Mouse (Mus musculus) frontal cortex, adult (tissue): Measurements from ENCODE around the gene Fkbp10.

Experiments
- ATAC-seq: cut with Nextera tagmentation; 2 replicates; pipeline ENCODE4 v1.9.2; 2017; ENCODE audit warnings: mild to moderate bottlenecking, moderate library complexity, mixed read lengths; ENCODE audit not compliant: low TSS enrichment

The Fkbp10 gene

GRCm38 (mm10) chr11:100394353-100395074, 21.0 kb upstream of the Fkbp10 start:
- ATAC-seq, result no peak

DNA sequence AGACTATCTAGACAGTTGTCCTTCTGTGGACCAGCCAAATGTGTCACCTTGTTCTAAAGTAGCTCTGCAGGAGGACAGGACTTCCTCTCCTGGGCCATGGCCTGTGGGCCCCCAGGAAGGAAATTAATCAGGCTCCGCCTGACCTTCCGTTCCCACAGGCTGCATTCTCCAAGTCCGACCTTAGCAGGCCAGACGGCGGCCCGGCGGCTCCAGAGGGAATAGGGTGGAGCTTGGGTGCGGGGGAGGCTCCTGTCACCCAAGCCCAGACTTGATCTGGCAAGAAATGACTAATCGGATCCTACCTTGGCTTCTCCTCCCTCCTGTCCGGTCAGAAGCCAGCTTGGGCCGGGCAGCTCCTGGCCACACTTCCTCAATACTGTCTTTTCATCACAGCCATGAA, 20.3 kb upstream of the Fkbp10 start:
- no peak for ATAC-seq

DNA sequence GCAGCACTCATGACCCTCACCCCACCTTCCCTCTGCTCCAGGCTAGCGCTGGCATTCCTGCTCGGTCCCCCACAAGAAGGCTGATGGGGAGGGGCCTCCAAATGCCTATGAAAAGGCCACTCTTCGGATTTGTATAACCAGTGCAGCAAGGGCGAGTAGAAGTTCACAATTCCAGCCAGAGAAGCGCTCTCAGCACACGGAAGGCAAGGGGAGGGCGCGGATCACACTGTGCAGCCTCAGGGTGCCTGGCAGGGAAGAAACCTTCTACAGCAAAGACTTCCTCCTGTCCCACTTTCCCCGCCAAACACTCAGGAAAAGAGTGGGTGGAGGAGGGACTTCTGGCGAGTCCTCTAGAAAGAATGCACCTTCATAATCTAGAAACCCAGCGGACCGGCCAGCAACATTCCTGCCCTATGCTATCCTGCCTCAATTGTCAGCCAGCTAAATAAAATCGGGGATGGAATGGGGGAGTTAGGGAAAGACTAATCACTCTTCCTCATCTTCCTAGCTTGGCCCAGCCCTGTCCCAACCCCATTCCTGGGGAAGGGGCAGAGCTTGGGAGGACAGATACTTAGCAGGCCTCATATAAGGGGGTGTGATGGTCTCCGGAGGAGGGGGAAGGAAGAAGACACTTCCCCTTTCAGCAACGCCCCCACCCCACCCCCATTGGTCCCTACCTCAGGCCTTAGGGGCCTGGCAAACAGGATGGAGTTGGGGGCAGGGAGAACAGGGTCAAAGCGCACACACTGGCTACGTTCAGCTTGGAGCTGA, 19.5 kb upstream of the Fkbp10 start:
- peak; percentile 25; the same call in 1 of the 2 replicates for ATAC-seq

- peak; percentile 6; the same call in 1 of the 2 replicates for ATAC-seq
Measured at GRCm38 (mm10) chr11:100396886-100397599, 18.5 kb upstream of the Fkbp10 start.

DNA sequence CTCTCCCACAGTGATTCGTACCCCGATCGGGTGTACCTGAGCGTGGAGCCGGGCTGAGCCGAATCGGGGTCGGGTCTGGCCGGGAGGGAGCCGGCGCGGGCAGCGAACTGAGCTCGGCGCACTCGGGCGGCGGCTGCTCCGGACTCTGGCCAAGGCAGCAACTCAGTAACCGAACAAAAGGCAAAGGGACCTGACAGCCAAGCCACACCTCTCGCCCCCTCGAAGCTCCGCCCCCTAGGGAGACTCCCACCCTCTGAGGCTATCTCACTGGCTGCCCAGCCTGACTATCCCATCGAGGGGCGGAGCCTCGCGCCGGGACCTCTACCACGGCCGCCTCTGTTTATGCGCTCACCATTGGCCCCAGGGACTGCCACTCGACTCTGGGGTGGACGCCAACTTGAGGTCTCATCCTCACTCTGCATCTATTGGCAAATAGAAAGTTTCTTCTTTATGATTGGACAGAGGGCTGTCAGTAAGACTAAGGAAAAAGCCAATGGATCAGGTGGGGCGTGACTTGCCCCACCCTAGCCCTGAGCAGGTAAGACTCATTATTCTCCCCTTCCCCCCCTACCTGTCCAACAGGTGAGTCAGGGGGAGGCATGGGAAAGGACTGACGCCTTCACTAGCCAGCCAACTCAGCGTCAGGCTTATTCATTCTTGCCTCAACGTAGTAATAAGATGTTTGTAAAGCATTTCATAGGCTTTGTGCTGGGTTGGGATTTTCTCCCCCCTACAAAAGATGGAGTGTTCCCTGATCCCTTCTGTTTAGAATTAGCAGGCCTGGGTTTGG, 17.7 kb upstream of the Fkbp10 start, which contains the start of gene Jup:
Gene Jup (minus strand): TSS at position 164 of the 790 bp plus-strand sequence.
- ATAC-seq, result peak; percentile 93

- ATAC-seq, result no peak
Measured at GRCm38 (mm10) chr11:100398517-100398916, 17.0 kb upstream of the Fkbp10 start.

- ATAC-seq, result no peak
Measured at GRCm38 (mm10) chr11:100399320-100399719, 16.2 kb upstream of the Fkbp10 start.

DNA sequence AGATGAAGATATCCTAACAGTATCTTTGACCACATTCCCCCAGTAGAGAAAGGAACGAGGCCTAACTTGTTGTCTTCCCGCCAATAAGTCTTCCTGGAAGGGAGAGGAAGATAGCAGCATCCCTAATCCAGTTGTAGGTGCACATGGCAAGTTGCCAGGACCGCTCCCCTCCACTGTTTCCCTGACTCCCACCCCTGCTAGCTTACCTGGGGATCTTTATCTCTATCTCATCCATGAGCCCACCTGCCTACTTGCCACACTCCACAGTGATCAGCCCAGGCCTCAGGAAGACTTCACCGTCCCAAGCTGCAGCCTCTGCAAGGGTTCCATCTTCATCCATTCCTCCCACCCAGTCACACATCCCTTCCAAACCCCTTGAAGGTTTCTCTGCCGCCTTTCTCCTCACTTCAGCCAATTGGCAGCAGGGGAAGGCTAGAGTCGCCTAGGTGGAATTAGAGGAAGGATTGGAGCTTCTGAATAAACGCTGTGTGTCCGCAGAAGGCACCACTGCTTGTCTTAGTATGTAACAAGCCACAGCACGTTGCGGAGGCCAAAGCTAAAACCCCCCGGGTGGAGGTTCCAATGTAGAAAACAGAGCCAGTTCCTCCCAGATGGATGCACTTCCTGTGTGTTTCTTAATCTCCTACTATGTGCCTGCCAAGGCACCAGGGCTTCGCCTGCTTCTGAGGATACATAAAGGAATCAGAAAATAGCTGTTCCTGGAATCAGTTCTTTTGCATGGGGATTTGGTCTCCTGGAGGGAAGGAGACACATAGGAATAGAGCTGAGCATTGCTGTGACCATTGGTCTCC, 15.6 kb upstream of the Fkbp10 start:
- no peak for ATAC-seq

GRCm38 (mm10) chr11:100400842-100401241, 14.7 kb upstream of the Fkbp10 start:
- ATAC-seq, result no peak

DNA sequence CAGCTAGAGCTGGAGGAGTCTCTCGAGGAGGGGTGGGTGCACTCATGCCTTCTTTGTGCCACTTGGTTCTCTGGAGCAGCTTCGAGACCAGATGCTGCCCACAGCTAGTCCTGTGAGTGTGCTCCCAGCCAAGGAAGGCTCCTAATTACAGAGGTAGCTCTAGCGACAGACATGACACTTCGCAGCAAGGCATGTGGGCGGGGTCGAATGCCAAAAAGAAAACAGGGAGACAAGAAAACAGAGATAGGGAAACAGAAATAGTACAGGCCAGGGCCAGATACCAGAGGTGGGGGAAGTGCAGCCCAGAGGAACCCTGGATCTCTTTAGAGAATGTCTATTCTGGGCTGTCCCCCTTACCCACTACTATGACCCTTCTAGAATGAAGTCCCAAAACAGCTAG, 13.3 kb upstream of the Fkbp10 start:
- ATAC-seq, result no peak

GRCm38 (mm10) chr11:100402682-100403081, 12.8 kb upstream of the Fkbp10 start:
- ATAC-seq, result no peak

GRCm38 (mm10) chr11:100403445-100404134, 11.9 kb upstream of the Fkbp10 start:
- ATAC-seq, result no peak

GRCm38 (mm10) chr11:100404456-100405074, 10.9 kb upstream of the Fkbp10 start:
- no peak for ATAC-seq

DNA sequence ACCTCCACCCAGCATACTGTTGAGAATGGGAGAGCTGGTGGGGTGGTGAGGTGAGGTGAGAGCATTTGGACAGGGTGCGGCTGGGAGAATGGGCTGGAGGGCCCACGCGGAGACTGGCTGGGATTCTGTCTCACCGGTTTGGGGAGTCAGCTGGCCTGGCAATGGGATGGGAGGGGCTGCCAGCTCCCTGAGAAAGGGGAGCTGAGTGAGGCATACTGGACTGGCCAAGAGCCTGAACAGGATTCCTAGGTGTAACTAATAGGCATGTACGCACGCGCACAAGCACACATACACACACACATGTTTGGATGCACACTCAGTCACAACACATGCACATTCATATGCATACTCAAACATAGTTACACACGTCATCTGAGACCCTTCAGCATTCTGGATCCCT, 9.2 kb upstream of the Fkbp10 start:
- no peak for ATAC-seq

DNA sequence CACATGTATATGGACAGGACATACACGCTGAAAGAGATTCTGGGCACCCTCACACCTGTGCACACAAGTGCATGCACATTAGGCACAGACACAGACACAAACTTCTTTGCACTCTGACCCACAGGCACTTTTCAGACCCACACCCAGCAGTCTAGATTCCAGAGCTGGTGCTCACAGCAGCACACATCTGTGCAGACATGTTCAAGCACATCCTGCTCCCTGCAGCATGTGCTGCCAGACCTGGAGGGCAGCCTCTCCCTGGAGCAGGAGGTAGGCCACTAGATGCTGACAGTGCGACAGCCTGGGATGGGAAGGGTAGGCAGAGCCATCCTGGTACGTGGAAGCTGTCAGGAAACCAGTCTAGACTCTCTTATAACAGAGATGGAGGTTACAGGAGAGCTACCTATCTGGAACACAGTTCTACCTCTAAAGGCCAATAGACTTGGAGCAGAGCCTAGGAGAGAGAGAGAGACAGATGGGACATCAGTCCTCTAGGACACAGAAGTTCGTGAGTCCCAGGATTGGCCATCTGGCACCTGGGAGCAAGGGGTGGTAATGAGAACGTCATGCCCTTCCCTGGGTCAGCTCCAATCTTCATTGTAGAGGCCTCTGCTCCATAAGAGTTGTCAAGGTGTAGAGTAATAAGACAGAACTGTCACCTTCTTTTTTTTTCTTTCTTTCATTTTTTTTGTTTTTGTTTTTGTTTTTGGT, 8.3 kb upstream of the Fkbp10 start:
- ATAC-seq, result no peak

GRCm38 (mm10) chr11:100408076-100408834, 7.2 kb upstream of the Fkbp10 start:
- ATAC-seq, result peak; percentile 84

GRCm38 (mm10) chr11:100408835-100409462, 6.5 kb upstream of the Fkbp10 start:
- ATAC-seq, result no peak

DNA sequence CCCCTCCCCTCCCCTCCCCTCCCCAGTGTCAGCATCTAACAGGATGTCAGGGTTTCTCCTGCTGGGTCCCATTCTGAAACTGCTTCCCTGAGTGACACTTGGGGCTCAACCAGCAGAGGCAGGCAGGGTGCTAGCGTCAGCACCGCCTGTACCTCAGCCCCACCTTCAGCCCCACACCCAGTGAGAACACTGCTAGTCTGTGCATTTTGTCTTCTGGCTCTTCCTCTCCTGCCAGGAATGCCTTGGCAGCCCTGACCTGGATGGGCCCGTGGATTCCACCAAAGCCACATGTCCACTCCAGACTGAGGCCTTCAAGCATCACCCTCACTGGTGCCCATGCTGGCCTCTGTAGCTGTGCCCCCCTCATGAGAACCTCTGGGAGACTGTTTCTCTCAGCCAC, 5.8 kb upstream of the Fkbp10 start:
- no peak for ATAC-seq
